Mouse (Mus musculus) embryonic facial prominence, embryonic 13.5 days (tissue): ENCODE results near the gene Olfr1417. TPM values are rescaled to one million over a fixed set of nuclear protein-coding genes. Genes with fewer than 3 reads are reported as not detected.

ENCODE experiments used
- ATAC-seq: fragments of 200-750 bp; cut with Nextera tagmentation; 2 replicates; pipeline ENCODE4 v1.8.0; 2017; ENCODE audit warnings: low read depth; ENCODE audit not compliant: insufficient number of reproducible peaks, insufficient read depth, low FRiP score, low TSS enrichment
- H3K27ac ChIP-seq: fragments of 300-500 bp; sonication (generic); 2 replicates; pipeline ENCODE4 v1.5.1; 2015; ENCODE audit warnings: moderate library complexity, mild to moderate bottlenecking, inconsistent platforms
- H3K27me3 ChIP-seq: fragments of 300-500 bp; sonication (generic); 2 replicates; pipeline ENCODE4 v1.6.1; 2015; ENCODE audit warnings: mild to moderate bottlenecking, inconsistent platforms
- H3K36me3 ChIP-seq: fragments of 300-500 bp; sonication (generic); 2 replicates; pipeline ENCODE4 v1.6.1; 2015; ENCODE audit warnings: mild to moderate bottlenecking, inconsistent platforms
- H3K4me1 ChIP-seq: fragments of 300-500 bp; sonication (generic); 2 replicates; pipeline ENCODE4 v1.6.1; 2015; ENCODE audit warnings: inconsistent platforms
- H3K4me2 ChIP-seq: fragments of 300-500 bp; sonication (generic); 2 replicates; pipeline ENCODE4 v1.6.1; 2015; ENCODE audit warnings: moderate library complexity, mild to moderate bottlenecking, inconsistent platforms
- H3K4me3 ChIP-seq: fragments of 300-500 bp; sonication (generic); 2 replicates; pipeline ENCODE4 v1.5.1; 2015; ENCODE audit warnings: mild to moderate bottlenecking, inconsistent platforms
- H3K9ac ChIP-seq: fragments of 300-500 bp; sonication (generic); 2 replicates; pipeline ENCODE4 v1.6.1; 2015; ENCODE audit warnings: mild to moderate bottlenecking, inconsistent platforms
- H3K9me3 ChIP-seq: fragments of 300-500 bp; sonication (generic); 2 replicates; pipeline ENCODE4 v1.6.1; 2016; ENCODE audit warnings: inconsistent platforms
- WGBS: fragments of 180-500 bp; shearing (Covaris S2); methylation state at CpG from one replicate; pipeline ENCODE4 v1.1.7; 2015; ENCODE audit warnings: mixed read lengths; 5-methylcytosine and 5-hydroxymethylcytosine counted together
- polyA plus RNA-seq: library from polyadenylated mRNA; unstranded; fragments of >200 nt; fragmentation: Nextera tagmentation; extraction: Ambion mirVana; gene quantifications from 2 replicates; pipeline ENCODE4 v1.2.1, GENCODE M21; 2015

Olfr1417 gene
- polyA plus RNA-seq, 1 experiment from 2014 or later = not detected

DNA sequence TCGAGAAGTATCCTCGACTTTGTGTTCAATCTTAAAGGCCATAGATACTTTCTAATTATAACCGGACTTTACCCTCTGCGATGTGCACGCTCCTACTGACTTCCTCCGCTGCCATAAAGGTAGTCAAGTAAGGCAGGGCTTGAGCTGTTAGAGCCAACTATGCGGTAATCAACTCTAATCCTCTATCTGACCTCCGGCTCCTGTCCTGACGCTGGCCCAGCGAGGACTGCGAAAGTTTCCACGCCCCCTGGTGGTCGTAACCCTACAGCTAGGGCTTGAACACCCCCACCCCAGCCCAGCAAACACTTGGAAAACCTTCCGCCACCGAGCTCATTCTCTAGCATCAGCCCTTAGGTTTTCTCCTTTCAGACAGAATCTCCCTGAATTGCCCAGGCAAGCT, 19.2 kb downstream of the Olfr1417 start:
- Histone ChIP-seq H3K4me1 (peaks cover 11% of the 10 kb centered on the region), H3K9me3 (no peaks in the 10 kb centered on the region), H3K4me2 (peak overlapping the region; percentile 93), H3K27me3 (peaks cover 53% of the 10 kb centered on the region), H3K9ac (no peak overlapping the region; the same call in 1 of the 2 replicates), H3K4me3 (peak overlapping the region; percentile 69), H3K36me3 (no peaks in the 10 kb centered on the region), H3K27ac (no peak overlapping the region)
- ATAC-seq = no peak
- under 1% methylated on average over 15 of the region's 15 CpGs for WGBS

DNA sequence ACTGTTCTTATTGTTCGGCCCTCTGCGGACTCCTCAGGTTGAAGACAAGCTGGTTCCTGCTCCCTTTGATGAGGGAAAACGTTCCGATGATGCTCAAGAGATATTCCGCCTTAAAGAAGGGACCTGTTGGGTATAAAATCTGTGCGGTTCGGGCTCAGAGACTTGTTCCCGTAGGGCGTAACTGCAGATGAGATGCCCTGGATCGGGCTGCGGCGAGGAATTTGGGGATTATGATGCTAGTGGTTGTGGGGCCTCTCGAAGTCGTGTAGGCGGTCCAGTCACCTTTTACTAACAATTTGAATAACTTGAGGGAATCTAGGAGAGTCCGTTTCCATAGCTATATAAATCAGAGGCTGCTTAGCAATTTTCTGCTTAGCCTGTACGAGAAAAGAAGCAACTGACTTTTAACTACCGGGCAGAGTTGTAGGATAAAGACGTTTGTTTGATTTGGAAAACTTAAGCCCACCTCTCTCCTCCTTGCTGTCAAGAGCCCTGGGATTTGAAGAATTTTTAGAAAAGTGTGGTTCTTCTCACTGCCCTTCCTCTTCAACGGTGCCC, 19.8 kb downstream of the Olfr1417 start, which contains the start of gene Stx3:
TSS of gene Stx3 (minus strand) at position 261 of the 558 bp plus-strand sequence.
- Histone ChIP-seq H3K9me3 (no peaks in the 10 kb centered on the region), H3K4me3 (peak within 1 kb of the TSS; percentile 69), H3K9ac (peak within 1 kb of the TSS; percentile 78), H3K27me3 (peaks cover 56% of the 10 kb centered on the region), H3K27ac (no peak within 1 kb of the TSS), H3K4me2 (peak within 1 kb of the TSS; percentile 93), H3K36me3 (no peaks in the 10 kb centered on the region), H3K4me1 (peaks cover 11% of the 10 kb centered on the region)
- WGBS = under 1% methylated on average over 20 of the region's 20 CpGs
- no peak for ATAC-seq

DNA sequence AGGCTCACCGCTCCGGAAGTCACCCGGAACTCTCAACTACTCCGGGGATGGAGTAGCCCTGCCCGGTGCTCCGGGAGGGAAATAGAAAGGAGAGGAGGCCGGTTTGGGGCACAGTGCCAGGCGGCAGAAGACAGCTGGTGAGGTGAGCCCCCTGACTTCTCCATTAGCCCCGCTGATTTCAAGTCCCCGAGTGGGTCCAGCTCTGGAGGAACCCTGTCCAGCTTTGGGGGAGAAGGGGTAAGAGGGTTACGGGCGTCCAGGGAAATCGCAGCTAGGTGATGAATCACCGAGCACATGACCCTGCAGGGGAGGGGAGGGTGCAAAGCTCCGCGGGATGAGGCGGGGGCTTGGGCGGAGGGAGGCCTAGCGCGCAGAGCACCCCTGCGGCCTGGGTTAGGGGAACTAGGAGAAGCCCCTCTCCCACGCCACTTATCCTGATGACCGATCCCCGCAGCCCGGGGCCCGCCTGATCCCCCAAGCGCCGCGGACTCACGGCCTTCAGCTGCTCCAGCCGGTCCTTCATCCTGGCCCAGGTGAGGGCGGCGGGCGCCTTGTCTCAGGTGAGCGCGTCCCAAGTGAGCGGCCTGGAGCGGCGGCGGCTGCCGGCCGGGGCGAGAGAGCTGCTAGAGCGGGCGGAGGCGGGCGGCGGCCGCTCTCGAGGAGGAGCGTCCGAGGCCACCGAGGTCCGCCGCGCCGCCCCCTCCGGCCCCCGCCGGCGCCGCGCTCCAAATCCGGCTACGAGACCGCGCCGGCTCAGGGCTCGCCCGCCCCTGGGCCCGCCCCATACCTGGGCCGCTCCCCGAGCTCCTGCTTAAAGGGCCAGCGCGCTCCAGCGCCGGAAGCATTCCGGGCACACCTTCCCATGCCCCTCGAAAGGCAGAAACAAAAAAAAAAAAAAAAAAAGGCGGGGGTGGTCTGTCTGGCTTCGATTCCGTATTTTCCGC, 20.5 kb downstream of the Olfr1417 start:
- Histone ChIP-seq H3K27ac (no peak overlapping the region), H3K4me2 (peak overlapping the region; percentile 93), H3K4me3 (peak overlapping the region; percentile 69), H3K4me1 (peaks cover 11% of the 10 kb centered on the region), H3K27me3 (peaks cover 56% of the 10 kb centered on the region), H3K9ac (peak overlapping the region; percentile 78), H3K36me3 (no peaks in the 10 kb centered on the region), H3K9me3 (no peaks in the 10 kb centered on the region)
- under 1% methylated on average over 78 of the region's 83 CpGs for WGBS
- ATAC-seq = peak; percentile 80

DNA sequence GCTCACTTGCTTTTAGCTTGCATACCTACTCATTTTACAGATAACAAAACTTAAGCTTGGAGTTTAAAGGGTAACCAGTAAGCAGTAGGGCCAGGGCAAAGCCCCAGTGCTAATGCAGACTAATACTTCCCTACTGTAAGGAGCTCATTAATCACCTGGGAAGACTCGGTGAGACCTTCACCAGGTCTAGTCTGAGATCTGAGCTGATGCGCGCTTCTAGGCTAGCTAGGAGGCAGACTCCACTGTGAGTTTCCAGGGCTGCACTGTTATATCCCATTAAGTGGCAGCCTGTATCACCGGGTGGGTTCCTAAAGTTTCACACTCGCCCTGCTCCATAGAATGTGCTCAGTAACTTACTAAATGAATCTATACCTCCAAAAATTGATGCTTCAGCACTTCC, 21.4 kb downstream of the Olfr1417 start:
- Histone ChIP-seq H3K9me3 (no peaks in the 10 kb centered on the region), H3K4me1 (peaks cover 11% of the 10 kb centered on the region), H3K36me3 (no peaks in the 10 kb centered on the region), H3K27me3 (peaks cover 56% of the 10 kb centered on the region), H3K9ac (no peak overlapping the region), H3K4me3 (peak overlapping the region; percentile 69), H3K27ac (no peak overlapping the region), H3K4me2 (peak overlapping the region; percentile 93)
- ATAC-seq = no peak
- WGBS = 10% methylated on average over 5 of the region's 5 CpGs

DNA sequence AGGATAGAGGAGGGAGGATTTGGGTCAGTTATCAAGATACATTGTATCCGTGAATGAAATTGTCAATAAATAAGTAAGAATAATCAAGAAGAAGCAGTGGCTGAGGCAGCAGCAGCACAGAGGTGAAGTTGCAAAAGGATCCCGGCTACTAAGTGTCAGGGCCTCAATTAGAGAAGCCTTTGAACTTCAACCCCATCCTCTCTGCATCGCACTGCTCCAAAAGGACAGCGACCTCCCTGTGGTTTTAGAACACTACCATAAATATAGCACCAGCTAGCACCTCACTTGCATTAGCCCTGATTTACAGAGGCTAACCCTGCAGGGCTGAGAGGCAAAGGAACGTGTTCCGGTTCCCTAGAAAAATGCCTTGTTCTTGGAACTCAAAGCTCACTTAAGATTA, 22.3 kb downstream of the Olfr1417 start:
- H3K36me3 ChIP-seq = no peaks in the 10 kb centered on the region
- H3K4me3 ChIP-seq = no peak overlapping the region
- ATAC-seq = no peak
- peaks cover 11% of the 10 kb centered on the region for H3K4me1 ChIP-seq
- H3K9ac ChIP-seq = no peak overlapping the region
- H3K4me2 ChIP-seq = no peak overlapping the region
- no peaks in the 10 kb centered on the region for H3K9me3 ChIP-seq
- H3K27me3 ChIP-seq = peaks cover 56% of the 10 kb centered on the region
- no peak overlapping the region for H3K27ac ChIP-seq
- WGBS = 42% methylated on average over 6 of the region's 6 CpGs

DNA sequence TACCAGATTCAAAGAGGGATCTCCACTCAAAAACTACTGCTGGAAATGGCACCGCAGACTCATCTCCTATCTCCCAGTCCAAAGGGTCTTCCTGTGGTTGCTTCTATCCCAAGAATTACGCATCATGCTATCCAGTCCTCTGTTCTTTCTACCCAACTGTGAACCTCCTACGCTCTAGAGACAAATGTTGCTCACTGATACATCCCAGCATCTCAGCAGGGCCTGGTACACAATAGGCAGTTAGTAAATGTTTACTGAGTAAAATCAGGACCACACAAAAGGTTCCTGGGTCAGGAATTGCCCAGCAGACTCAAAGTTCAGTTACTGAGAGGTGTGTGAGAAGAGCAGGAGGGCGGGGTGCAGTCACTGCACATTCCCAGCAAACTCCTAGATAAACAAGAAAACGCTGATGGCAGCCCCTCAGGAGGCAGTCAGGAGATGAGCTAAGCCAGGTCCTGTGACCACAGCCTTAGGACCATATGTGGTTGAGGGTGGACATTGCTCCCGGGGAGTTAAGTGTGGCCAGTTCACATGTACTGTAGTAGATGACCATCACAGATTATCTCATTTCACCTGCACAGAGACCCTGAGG, 24.2 kb downstream of the Olfr1417 start:
- H3K4me2 ChIP-seq = no peak overlapping the region
- no peak overlapping the region for H3K9ac ChIP-seq
- 81% methylated on average over 6 of the region's 6 CpGs for WGBS
- peaks cover 14% of the 10 kb centered on the region for H3K4me1 ChIP-seq
- no peaks in the 10 kb centered on the region for H3K9me3 ChIP-seq
- no peak for ATAC-seq
- H3K27me3 ChIP-seq = peaks cover 47% of the 10 kb centered on the region
- H3K27ac ChIP-seq = no peak overlapping the region
- H3K36me3 ChIP-seq = no peaks in the 10 kb centered on the region
- H3K4me3 ChIP-seq = no peak overlapping the region

DNA sequence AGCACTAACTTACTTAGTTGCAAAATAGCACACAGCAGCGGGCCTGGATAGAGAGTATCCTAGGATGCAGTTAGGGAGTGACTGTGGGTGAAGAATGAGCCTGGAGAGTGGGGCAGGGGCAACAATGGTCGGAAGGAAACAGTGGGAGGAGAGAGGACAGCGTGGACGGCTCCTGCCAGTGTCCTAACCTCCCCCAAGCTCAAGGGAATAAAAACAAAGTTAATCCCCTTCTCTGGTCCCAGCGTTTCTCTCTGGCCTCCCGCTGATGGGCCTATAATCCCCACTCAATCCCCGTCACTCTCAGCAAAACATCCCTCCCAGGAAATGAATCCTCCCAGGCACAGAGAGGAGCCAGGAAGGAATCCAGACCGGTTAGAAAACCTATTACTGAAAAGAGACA, 25.4 kb downstream of the Olfr1417 start:
- Histone ChIP-seq H3K9ac (no peak overlapping the region), H3K4me3 (no peak overlapping the region), H3K36me3 (no peaks in the 10 kb centered on the region), H3K4me1 (peaks cover 6% of the 10 kb centered on the region; the same call in 1 of the 2 replicates), H3K27ac (no peak overlapping the region), H3K9me3 (no peaks in the 10 kb centered on the region), H3K4me2 (no peak overlapping the region), H3K27me3 (peaks cover 36% of the 10 kb centered on the region)
- ATAC-seq = no peak
- WGBS = 13% methylated on average over 8 of the region's 8 CpGs

DNA sequence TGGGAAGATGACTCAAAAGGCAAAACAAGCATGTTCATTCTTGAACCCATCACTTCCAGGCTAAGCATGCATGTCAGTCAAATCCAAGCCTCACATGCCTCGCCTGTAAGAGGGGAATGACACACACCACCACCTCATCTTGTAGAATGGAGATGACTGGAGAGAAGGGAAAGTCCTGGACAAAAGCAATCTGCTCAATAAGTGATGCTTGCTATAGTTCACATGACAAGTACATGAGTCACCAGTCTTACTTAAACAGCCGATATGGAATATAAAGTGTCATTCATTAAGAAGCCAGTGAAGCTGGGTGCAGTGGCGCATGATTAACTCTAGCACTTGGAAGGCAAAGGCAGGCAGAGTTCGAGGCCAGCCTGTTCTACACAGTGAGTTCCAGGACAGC, 25.9 kb downstream of the Olfr1417 start:
- Histone ChIP-seq H3K9ac (no peak overlapping the region), H3K27ac (no peak overlapping the region), H3K36me3 (no peaks in the 10 kb centered on the region), H3K9me3 (no peaks in the 10 kb centered on the region), H3K4me2 (no peak overlapping the region), H3K4me3 (no peak overlapping the region), H3K27me3 (peaks cover 30% of the 10 kb centered on the region), H3K4me1 (peaks cover 5% of the 10 kb centered on the region; the same call in 1 of the 2 replicates)
- ATAC-seq = no peak
- WGBS = 68% methylated on average over 4 of the region's 4 CpGs

DNA sequence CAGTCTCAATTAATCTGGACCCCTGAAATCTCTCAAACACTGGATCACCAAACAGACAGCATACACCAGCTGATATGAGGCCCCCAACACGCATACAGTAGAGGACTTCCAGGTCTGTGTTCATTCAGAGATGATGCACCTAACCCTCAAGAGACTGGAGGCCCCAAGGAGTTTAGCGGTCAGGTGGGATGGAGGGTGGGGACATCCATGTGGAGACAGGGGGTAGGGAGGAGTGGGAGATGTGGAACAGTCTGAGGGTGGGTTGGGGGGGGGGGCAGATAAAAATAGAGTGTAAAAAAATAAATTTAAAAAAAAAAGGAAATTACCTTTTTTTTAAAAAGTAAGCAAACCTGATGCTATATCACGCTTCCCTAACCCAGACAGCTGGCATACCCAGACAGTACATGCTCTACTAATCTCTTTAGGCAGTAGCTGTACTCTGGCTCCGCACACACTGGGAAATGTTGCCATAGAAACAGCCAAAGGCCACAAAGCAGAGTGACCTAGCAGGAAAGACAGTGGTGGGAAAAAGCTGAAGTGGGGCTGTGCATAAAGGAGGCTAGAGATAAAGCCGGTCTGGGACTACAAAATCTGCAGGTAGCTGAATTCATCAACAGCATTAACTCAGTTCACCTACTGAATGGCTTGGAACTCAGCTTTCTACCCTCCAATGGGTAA, 27.2 kb downstream of the Olfr1417 start:
- Histone ChIP-seq H3K27ac (no peak overlapping the region), H3K9ac (no peak overlapping the region), H3K4me2 (no peak overlapping the region), H3K9me3 (no peaks in the 10 kb centered on the region), H3K36me3 (no peaks in the 10 kb centered on the region), H3K4me1 (0 out of 2 replicates have a peak, but pooled peaks cover 3% of the 10 kb centered on the region), H3K27me3 (peaks cover 17% of the 10 kb centered on the region), H3K4me3 (no peak overlapping the region)
- 55% methylated on average over 5 of the region's 5 CpGs for WGBS
- no peak for ATAC-seq

DNA sequence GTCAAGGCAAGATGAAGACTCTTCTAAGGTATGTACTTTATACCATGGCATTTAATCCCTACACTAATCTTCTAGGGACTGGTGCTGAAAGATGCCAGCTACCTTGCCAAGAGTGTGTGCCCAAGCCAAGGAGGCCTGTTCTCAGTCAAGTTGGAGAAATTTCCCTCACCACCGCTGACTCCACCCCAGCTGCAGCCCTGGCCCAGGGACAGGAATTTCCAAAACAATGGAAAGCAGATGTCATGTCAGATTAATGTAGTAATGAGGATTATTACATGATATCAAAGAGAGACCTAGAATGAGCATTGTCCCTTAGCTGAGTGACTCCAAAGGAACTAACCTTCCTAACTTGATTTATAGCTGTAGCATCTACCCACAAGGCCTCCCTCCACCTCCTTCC, 28.2 kb downstream of the Olfr1417 start:
- H3K4me1 ChIP-seq = 0 out of 2 replicates have a peak, but pooled peaks cover 3% of the 10 kb centered on the region
- no peak overlapping the region for H3K9ac ChIP-seq
- no peak overlapping the region for H3K27ac ChIP-seq
- no peak for ATAC-seq
- WGBS = 61% methylated on average over 1 of the region's 1 CpGs
- no peaks in the 10 kb centered on the region for H3K36me3 ChIP-seq
- H3K9me3 ChIP-seq = no peaks in the 10 kb centered on the region
- peaks cover 8% of the 10 kb centered on the region; the same call in 1 of the 2 replicates for H3K27me3 ChIP-seq
- no peak overlapping the region for H3K4me2 ChIP-seq
- no peak overlapping the region for H3K4me3 ChIP-seq
